ENCODE assay signal across 29 mouse cellular contexts in the genomic region with DNA sequence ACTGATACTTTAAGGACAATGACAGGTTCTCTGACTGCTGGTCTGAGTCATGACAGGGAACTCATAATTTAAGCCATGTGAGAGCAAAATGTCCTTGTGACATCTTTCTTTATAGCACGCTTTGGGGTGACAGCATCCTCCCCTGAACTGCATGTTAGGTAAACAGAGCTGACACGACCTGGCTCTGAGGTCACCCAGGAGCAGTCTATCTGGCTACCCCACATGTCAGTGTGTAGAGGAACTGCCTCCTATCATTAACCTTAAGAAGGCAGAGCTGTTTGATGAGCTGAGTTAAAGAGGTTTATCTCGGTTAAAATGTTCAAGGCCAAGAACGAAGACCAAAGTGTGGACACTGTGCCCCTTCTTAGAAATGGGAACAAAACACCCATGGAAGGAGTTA. TPM values are rescaled to one million over a fixed set of nuclear protein-coding genes. Genes with fewer than 3 reads are reported as not detected.
DNase-seq lines count a peak whose midpoint lies in the region; ATAC-seq lines count a peak whose summit lies in the region.
"Had no signal": no experiment of that assay in that cellular context is flagged by ENCODE, and none has a peak within 500 bp of the region (broad histone marks: within the 10 kb centered on the region; RNA-seq: fewer than 3 reads in every experiment).

No protein-coding gene starts in this region.

- no peak overlapping the region for H3K9ac ChIP-seq in heart, embryonic 12.5 days
- H3K9ac ChIP-seq: forebrain, embryonic 15.5 days; hindbrain, embryonic 12.5 days had no signal

- 71% methylated on average over 4 of the region's 4 CpGs for WGBS in heart, embryonic 12.5 days

- H3K36me3 ChIP-seq in heart, embryonic 12.5 days = no peaks in the 10 kb centered on the region
- H3K36me3 ChIP-seq: embryonic facial prominence, embryonic 10.5 days had no signal

- DNase-seq in adrenal gland, adult (ENCODE audit: inconsistent age in 2 of 2, low spot score in 1 of 2) = peak; percentile 59 to 76
- DNase-seq in adrenal gland, postnatal 4 days (ENCODE audit: low spot score in 2 of 2) = no peak
- no peak for DNase-seq in heart, postnatal 25 days (ENCODE audit: low spot score)
- no peak for DNase-seq in kidney, postnatal 36 days
- DNase-seq in thymus, postnatal 10 days (ENCODE audit: low spot score in 2 of 2) = no peak
- DNase-seq: B cell, adult 2 months; cerebellum, adult 11-12 months; cerebellum, adult 9-10 months; cerebellum, postnatal 36 days; gastrocnemius, postnatal 10 days; heart, adult 18-20 months; heart, postnatal 4 days; kidney, adult 18-20 months had no signal

- no peaks in the 10 kb centered on the region for H3K9me3 ChIP-seq in heart, embryonic 12.5 days (replicated peaks)
- H3K9me3 ChIP-seq: embryonic facial prominence, embryonic 10.5 days; forebrain, embryonic 15.5 days; hindbrain, embryonic 12.5 days had no signal

- no peaks in the 10 kb centered on the region for H3K4me1 ChIP-seq in heart, embryonic 12.5 days (replicated peaks)
- H3K4me1 ChIP-seq: embryonic facial prominence, embryonic 10.5 days had no signal

- no peak overlapping the region for H3K27ac ChIP-seq in heart, embryonic 12.5 days (ENCODE audit: poor library complexity, severe bottlenecking)
- H3K27ac ChIP-seq: embryonic facial prominence, embryonic 10.5 days; forebrain, embryonic 15.5 days; hindbrain, embryonic 12.5 days; hindbrain, postnatal 0 days had no signal

- intact Hi-C loops in heart, postnatal 25 days (cut with DNase I) = no loop called here

- no peak overlapping the region for H3K4me2 ChIP-seq in heart, embryonic 12.5 days
- H3K4me2 ChIP-seq: forebrain, embryonic 15.5 days; heart, embryonic 11.5 days; hindbrain, embryonic 12.5 days had no signal

- no peak overlapping the region for H3K4me3 ChIP-seq in heart, embryonic 12.5 days
- H3K4me3 ChIP-seq: embryonic facial prominence, embryonic 10.5 days; erythroblast, embryonic 14.5 days; forebrain, embryonic 15.5 days; hindbrain, embryonic 12.5 days had no signal

- H3K27me3 ChIP-seq in heart, embryonic 12.5 days (replicated peaks) = no peaks in the 10 kb centered on the region
- H3K27me3 ChIP-seq: forebrain, embryonic 15.5 days; hindbrain, embryonic 12.5 days had no signal

- ATAC-seq in heart, embryonic 12.5 days (ENCODE audit: insufficient number of reproducible peaks, low FRiP score) = peak; percentile 69; the same call in 1 of the 2 replicates
- ATAC-seq in common myeloid progenitor, adult 5-6 weeks (replicated peaks; ENCODE audit: low read depth, poor library complexity, severe bottlenecking) = 0 out of 2 replicates have a peak, but pooled peaks have one; percentile 32
- ATAC-seq in megakaryocyte-erythroid progenitor cell, adult 5-6 weeks (replicated peaks; ENCODE audit: low FRiP score, low TSS enrichment, poor library complexity, severe bottlenecking) = peak; percentile 98
- ATAC-seq: CD4-positive, CD25-positive, alpha-beta regulatory T cell, adult 4 months; forebrain, embryonic 15.5 days; hindbrain, postnatal 0 days had no signal

RNA-seq across cellular contexts. Expression of gene Chst10, which starts 16.6 kb away (rescaled TPM):
- total RNA-seq in adrenal gland, postnatal 4 days (2021) = 1 to 10 TPM; 3.8 to 5.3 TPM
- polyA plus RNA-seq in heart, embryonic 12.5 days (2016; fragmentation: Nextera tagmentation; extraction: Ambion mirVana) = 2.9 and 3.6 TPM in 2 replicates
- under 1 TPM; 0.29 to 0.34 TPM for total RNA-seq in heart, postnatal 25 days (2021)
- total RNA-seq in common myeloid progenitor, adult 5-6 weeks (2017) = 3.5 TPM in 2 replicates
- total RNA-seq in megakaryocyte-erythroid progenitor cell, adult 5-6 weeks (2014; fragmentation: Nextera tagmentation) = 10.0 and 12.8 TPM in 2 replicates
- total RNA-seq in megakaryocyte-erythroid progenitor cell, adult 5-6 weeks (2017) = 1.2 and 1.4 TPM in 2 replicates

RNA-seq across cellular contexts. Expression of gene Lonrf2, which starts 44.9 kb away (rescaled TPM):
- total RNA-seq in adrenal gland, postnatal 4 days (2021) = 10 to 100 TPM in 1 of 2 experiments, 1 to 10 TPM in 1; 8.7 to 10.6 TPM
- 1.0 TPM in 2 replicates for polyA plus RNA-seq in heart, embryonic 12.5 days (2016; fragmentation: Nextera tagmentation; extraction: Ambion mirVana)
- total RNA-seq in heart, postnatal 25 days (2021) = 1 to 10 TPM; 3.4 to 4.2 TPM
- 0.18 TPM in 1 of 2 replicates, not detected in the other for total RNA-seq in common myeloid progenitor, adult 5-6 weeks (2017)
- 0.79 and 2.3 TPM in 2 replicates for total RNA-seq in megakaryocyte-erythroid progenitor cell, adult 5-6 weeks (2014; fragmentation: Nextera tagmentation)
- 0.30 and 1.8 TPM in 2 replicates for total RNA-seq in megakaryocyte-erythroid progenitor cell, adult 5-6 weeks (2017)
- polyA plus RNA-seq: CD4-positive, CD25-positive, alpha-beta regulatory T cell, adult 4 months; erythroblast, embryonic 14.5 days had no signal

RNA-seq across cellular contexts. Expression of gene Nms, which starts 57.6 kb away (rescaled TPM):
- total RNA-seq in adrenal gland, postnatal 4 days (2021) = not detected
- not detected in 2 replicates for polyA plus RNA-seq in heart, embryonic 12.5 days (2016; fragmentation: Nextera tagmentation; extraction: Ambion mirVana)
- not detected for total RNA-seq in heart, postnatal 25 days (2021)
- total RNA-seq in common myeloid progenitor, adult 5-6 weeks (2017) = not detected in 2 replicates
- total RNA-seq in megakaryocyte-erythroid progenitor cell, adult 5-6 weeks (2014; fragmentation: Nextera tagmentation) = not detected in 2 replicates
- total RNA-seq in megakaryocyte-erythroid progenitor cell, adult 5-6 weeks (2017) = not detected in 2 replicates
- total RNA-seq: gastrocnemius, postnatal 10 days; gastrocnemius, postnatal 4 days; heart, adult 18-20 months; heart, postnatal 4 days had no signal
- polyA plus RNA-seq: CD4-positive, CD25-positive, alpha-beta regulatory T cell, adult 4 months; embryonic facial prominence, embryonic 10.5 days; embryonic facial prominence, embryonic 14.5 days; erythroblast, embryonic 14.5 days; forebrain, embryonic 11.5 days; heart, embryonic 11.5 days; heart, embryonic 16.5 days; intestine, embryonic 14.5 days; kidney, embryonic 14.5 days had no signal

Comparison
In these comparisons a context has a peak if more than half of its experiments do, and no peak if none do; other contexts are left out.
1. DNase-seq: peak in adrenal gland, adult (2 of 2); none in adrenal gland, postnatal 4 days (0 of 2), heart, postnatal 25 days (single experiment), kidney, postnatal 36 days (0 of 2) and thymus, postnatal 10 days (0 of 2).
2. ATAC-seq: peak in every context shown above with its lines; median percentile 98 in megakaryocyte-erythroid progenitor cell, adult 5-6 weeks; 69 in heart, embryonic 12.5 days; 32 in common myeloid progenitor, adult 5-6 weeks.